Comparison of ENCODE assay signal across 24 mouse cellular contexts in the genomic region with DNA sequence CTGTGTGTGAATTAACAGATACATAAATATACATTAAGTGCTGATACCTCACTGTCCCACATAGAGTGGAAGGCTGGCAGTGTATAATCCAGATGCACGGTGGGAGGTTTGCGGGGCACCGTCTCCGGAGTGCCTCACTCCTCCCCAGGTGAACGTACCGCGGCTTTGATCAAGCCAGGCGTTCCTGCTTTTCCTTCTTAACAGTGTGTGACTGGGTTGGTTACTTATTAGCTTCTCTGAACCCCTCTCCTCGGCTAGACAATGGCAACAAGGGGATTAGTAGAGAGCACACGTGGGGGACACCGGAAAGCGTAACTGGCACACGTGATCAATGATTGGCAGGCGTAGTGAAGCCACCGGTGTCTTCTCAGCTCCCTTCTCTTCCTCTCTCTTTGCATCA.
A peak's percentile ranks its signal among the peaks of the same experiment; 100 is the strongest.
DNase-seq lines count a peak whose midpoint lies in the region; ATAC-seq and TF ChIP-seq lines count a peak whose summit lies in the region.
"Had no signal": no experiment of that assay in that cellular context is flagged by ENCODE, and none has a peak within 500 bp of the region (broad histone marks: within the 10 kb centered on the region; RNA-seq: fewer than 3 reads in every experiment).

No protein-coding gene starts in this region.

- no peak overlapping the region for H3K27ac ChIP-seq in intestine, embryonic 14.5 days (ENCODE audit: low read depth)
- no peak overlapping the region for H3K27ac ChIP-seq in intestine, postnatal 0 days (ENCODE audit: low read depth, low read length)
- no peak overlapping the region for H3K27ac ChIP-seq in midbrain, embryonic 11.5 days (ENCODE audit: low read depth, low read length)
- no peak overlapping the region for H3K27ac ChIP-seq in midbrain, embryonic 10.5 days (replicated peaks)
- H3K27ac ChIP-seq in midbrain, embryonic 13.5 days = no peak overlapping the region
- H3K27ac ChIP-seq in hindbrain, embryonic 16.5 days (ENCODE audit: low read depth, low read length) = no peak overlapping the region
- H3K27ac ChIP-seq: embryonic facial prominence, embryonic 12.5 days; heart, embryonic 10.5 days; heart, embryonic 15.5 days; hindbrain, embryonic 12.5 days; limb, embryonic 13.5 days; lung, embryonic 15.5 days; neural tube, embryonic 13.5 days had no signal

- no peak overlapping the region for H3K9ac ChIP-seq in intestine, embryonic 14.5 days (ENCODE audit: low read length)
- H3K9ac ChIP-seq in intestine, postnatal 0 days (ENCODE audit: low read depth, low read length) = no peak overlapping the region
- H3K9ac ChIP-seq in midbrain, embryonic 11.5 days (ENCODE audit: low read length) = no peak overlapping the region
- H3K9ac ChIP-seq in midbrain, embryonic 13.5 days (replicated peaks) = no peak overlapping the region
- no peak overlapping the region for H3K9ac ChIP-seq in hindbrain, embryonic 16.5 days (ENCODE audit: low read depth, low read length)
- H3K9ac ChIP-seq: embryonic facial prominence, embryonic 12.5 days; forebrain, postnatal 0 days; heart, embryonic 15.5 days; hindbrain, embryonic 12.5 days; limb, embryonic 13.5 days; lung, embryonic 15.5 days; neural tube, embryonic 13.5 days had no signal

- H3K36me3 ChIP-seq in intestine, embryonic 14.5 days (ENCODE audit: control insufficient read depth, insufficient read depth, low read length) = no peaks in the 10 kb centered on the region
- no peaks in the 10 kb centered on the region for H3K36me3 ChIP-seq in intestine, postnatal 0 days (ENCODE audit: control insufficient read depth, insufficient read depth)
- no peaks in the 10 kb centered on the region for H3K36me3 ChIP-seq in midbrain, embryonic 11.5 days (ENCODE audit: control insufficient read depth, insufficient read depth, low read length)
- H3K36me3 ChIP-seq in midbrain, embryonic 10.5 days = no peaks in the 10 kb centered on the region
- no peaks in the 10 kb centered on the region for H3K36me3 ChIP-seq in midbrain, embryonic 13.5 days
- H3K36me3 ChIP-seq in hindbrain, embryonic 16.5 days (ENCODE audit: control insufficient read depth, insufficient read depth, low read length) = no peaks in the 10 kb centered on the region
- H3K36me3 ChIP-seq: embryonic facial prominence, embryonic 12.5 days; heart, embryonic 10.5 days; heart, embryonic 15.5 days; hindbrain, embryonic 12.5 days; limb, embryonic 13.5 days; lung, embryonic 15.5 days; neural tube, embryonic 13.5 days had no signal

- 80% methylated on average over 15 of the region's 15 CpGs for WGBS in intestine, embryonic 14.5 days
- WGBS in intestine, postnatal 0 days = 40% methylated on average over 15 of the region's 15 CpGs
- WGBS in midbrain, embryonic 11.5 days = 62% methylated on average over 15 of the region's 15 CpGs
- 76% methylated on average over 15 of the region's 15 CpGs for WGBS in midbrain, embryonic 10.5 days
- WGBS in midbrain, embryonic 13.5 days = 49% methylated on average over 15 of the region's 15 CpGs
- WGBS in hindbrain, embryonic 16.5 days = 67% methylated on average over 15 of the region's 15 CpGs

- no peak for TF ChIP-seq CTCF in intestine, postnatal 0 days (IDR thresholded peaks at IDR 0.05; ENCODE audit: low read depth)

- peak; percentile 49 for DNase-seq in intestine, embryonic 14.5 days (ENCODE audit: low spot score)
- DNase-seq in midbrain, embryonic 11.5 days (ENCODE audit: low spot score, missing footprints) = peak; percentile 77
- DNase-seq in midbrain, embryonic 10.5 days (ENCODE audit: low spot score) = no peak
- peak; percentile 39 for DNase-seq in yolk sac, embryonic 10.5 days (ENCODE audit: low spot score)
- DNase-seq in thymus, postnatal 25 days = no peak
- DNase-seq: adrenal gland, postnatal 14 days; cerebellum, adult 11-12 months; cerebellum, adult 9-11 months; embryo, embryonic 11 days; forebrain, postnatal 0 days; kidney, adult 8-10 months; right cerebral cortex, postnatal 4 days had no signal

- ATAC-seq in intestine, embryonic 14.5 days (replicated peaks; ENCODE audit: low FRiP score, low TSS enrichment, low read depth) = 0 out of 2 replicates have a peak, but pooled peaks have one; percentile 55
- ATAC-seq in intestine, postnatal 0 days = no peak
- no peak for ATAC-seq in midbrain, embryonic 11.5 days (ENCODE audit: low FRiP score)
- 0 out of 2 replicates have a peak, but pooled peaks have one; percentile 30 for ATAC-seq in midbrain, embryonic 13.5 days
- ATAC-seq in hindbrain, embryonic 16.5 days = no peak
- ATAC-seq: forebrain, postnatal 0 days; Patski had no signal

- no peaks in the 10 kb centered on the region for H3K27me3 ChIP-seq in intestine, embryonic 14.5 days (replicated peaks; ENCODE audit: control insufficient read depth, insufficient read depth, low read length)
- H3K27me3 ChIP-seq in intestine, postnatal 0 days (replicated peaks; ENCODE audit: control insufficient read depth, insufficient read depth, low read length) = no peaks in the 10 kb centered on the region
- H3K27me3 ChIP-seq in midbrain, embryonic 11.5 days (ENCODE audit: control insufficient read depth, insufficient read depth, low read length) = no peaks in the 10 kb centered on the region
- H3K27me3 ChIP-seq in midbrain, embryonic 10.5 days (ENCODE audit: low read depth, poor library complexity, severe bottlenecking) = no peaks in the 10 kb centered on the region
- peaks cover 2% of the 10 kb centered on the region; the same call in 1 of the 2 replicates for H3K27me3 ChIP-seq in midbrain, embryonic 13.5 days
- H3K27me3 ChIP-seq in hindbrain, embryonic 16.5 days (replicated peaks; ENCODE audit: control insufficient read depth, insufficient read depth, low read length) = no peaks in the 10 kb centered on the region
- H3K27me3 ChIP-seq: embryonic facial prominence, embryonic 12.5 days; heart, embryonic 15.5 days; hindbrain, embryonic 12.5 days; lung, embryonic 15.5 days; neural tube, embryonic 13.5 days had no signal

- H3K4me1 ChIP-seq in intestine, embryonic 14.5 days (replicated peaks; ENCODE audit: control insufficient read depth, insufficient read depth, low read length) = no peaks in the 10 kb centered on the region
- no peaks in the 10 kb centered on the region for H3K4me1 ChIP-seq in intestine, postnatal 0 days (replicated peaks; ENCODE audit: control insufficient read depth, insufficient read depth, low read length)
- H3K4me1 ChIP-seq in midbrain, embryonic 11.5 days (ENCODE audit: control insufficient read depth, insufficient read depth, low read length) = peaks cover 4% of the 10 kb centered on the region
- peaks cover 17% of the 10 kb centered on the region for H3K4me1 ChIP-seq in midbrain, embryonic 10.5 days
- H3K4me1 ChIP-seq in midbrain, embryonic 13.5 days (replicated peaks) = peaks cover 10% of the 10 kb centered on the region
- peaks cover 6% of the 10 kb centered on the region; the same call in 1 of the 2 replicates for H3K4me1 ChIP-seq in hindbrain, embryonic 16.5 days (ENCODE audit: control insufficient read depth, insufficient read depth, low read depth, low read length)
- H3K4me1 ChIP-seq: embryonic facial prominence, embryonic 12.5 days; heart, embryonic 10.5 days; heart, embryonic 15.5 days; lung, embryonic 15.5 days had no signal

- no peak overlapping the region for H3K4me3 ChIP-seq in intestine, embryonic 14.5 days (ENCODE audit: low read depth, low read length)
- H3K4me3 ChIP-seq in intestine, postnatal 0 days (ENCODE audit: low read depth, low read length) = no peak overlapping the region
- no peak overlapping the region for H3K4me3 ChIP-seq in midbrain, embryonic 11.5 days (ENCODE audit: low read depth, low read length)
- H3K4me3 ChIP-seq in midbrain, embryonic 10.5 days = no peak overlapping the region
- no peak overlapping the region for H3K4me3 ChIP-seq in midbrain, embryonic 13.5 days (replicated peaks)
- H3K4me3 ChIP-seq in hindbrain, embryonic 16.5 days (ENCODE audit: low read length) = no peak overlapping the region
- H3K4me3 ChIP-seq: embryonic facial prominence, embryonic 12.5 days; heart, embryonic 10.5 days; heart, embryonic 15.5 days; hindbrain, embryonic 12.5 days; limb, embryonic 13.5 days; lung, embryonic 15.5 days; neural tube, embryonic 13.5 days had no signal

- no peaks in the 10 kb centered on the region for H3K9me3 ChIP-seq in intestine, embryonic 14.5 days (ENCODE audit: control insufficient read depth, low read length)
- H3K9me3 ChIP-seq in intestine, postnatal 0 days (ENCODE audit: control insufficient read depth) = no peaks in the 10 kb centered on the region
- no peaks in the 10 kb centered on the region for H3K9me3 ChIP-seq in midbrain, embryonic 11.5 days (ENCODE audit: control insufficient read depth, low read length)
- H3K9me3 ChIP-seq in midbrain, embryonic 10.5 days (replicated peaks) = no peaks in the 10 kb centered on the region
- no peaks in the 10 kb centered on the region for H3K9me3 ChIP-seq in midbrain, embryonic 13.5 days
- H3K9me3 ChIP-seq in hindbrain, embryonic 16.5 days (ENCODE audit: control insufficient read depth, low read length) = no peaks in the 10 kb centered on the region
- H3K9me3 ChIP-seq: embryonic facial prominence, embryonic 12.5 days; heart, embryonic 10.5 days; heart, embryonic 15.5 days; hindbrain, embryonic 12.5 days; limb, embryonic 13.5 days; lung, embryonic 15.5 days; neural tube, embryonic 13.5 days had no signal

- H3K4me2 ChIP-seq in intestine, embryonic 14.5 days (ENCODE audit: low read length) = no peak overlapping the region
- H3K4me2 ChIP-seq in intestine, postnatal 0 days (replicated peaks; ENCODE audit: low read depth) = no peak overlapping the region
- no peak overlapping the region for H3K4me2 ChIP-seq in midbrain, embryonic 11.5 days
- no peak overlapping the region for H3K4me2 ChIP-seq in midbrain, embryonic 13.5 days (replicated peaks)
- no peak overlapping the region for H3K4me2 ChIP-seq in hindbrain, embryonic 16.5 days (ENCODE audit: low read length)
- H3K4me2 ChIP-seq: embryonic facial prominence, embryonic 12.5 days; heart, embryonic 15.5 days; hindbrain, embryonic 12.5 days; limb, embryonic 13.5 days; liver, embryonic 11.5 days; lung, embryonic 15.5 days; neural tube, embryonic 13.5 days had no signal

Comparison
In these comparisons a context has a peak if more than half of its experiments do, and no peak if none do; other contexts are left out.
1. ATAC-seq: peak in intestine, embryonic 14.5 days (single experiment) and midbrain, embryonic 13.5 days (single experiment); none in intestine, postnatal 0 days (single experiment), midbrain, embryonic 11.5 days (single experiment) and hindbrain, embryonic 16.5 days (single experiment).
2. DNase-seq: peak in intestine, embryonic 14.5 days (single experiment), midbrain, embryonic 11.5 days (single experiment) and yolk sac, embryonic 10.5 days (single experiment); none in midbrain, embryonic 10.5 days (single experiment) and thymus, postnatal 25 days (single experiment).